Mouse (Mus musculus) spleen, adult 2 months (tissue): ENCODE data around the gene Sfxn2.

Experiments used
- CTCF ChIP-seq: fragments of 200-500 bp; IDR thresholded peaks from 2 replicates; pipeline ENCODE4 v1.5.1; 2011; ENCODE audit warnings: mild to moderate bottlenecking, inconsistent platforms; ENCODE audit not compliant: insufficient read depth, insufficient read length, insufficient replicate concordance; ENCODE audit errors: extremely low read depth
- POLR2A ChIP-seq: fragments of 200-500 bp; IDR thresholded peaks from 2 replicates; pipeline ENCODE4 v1.6.1; 2011; ENCODE audit warnings: low read depth, low read length, inconsistent platforms

DNA sequence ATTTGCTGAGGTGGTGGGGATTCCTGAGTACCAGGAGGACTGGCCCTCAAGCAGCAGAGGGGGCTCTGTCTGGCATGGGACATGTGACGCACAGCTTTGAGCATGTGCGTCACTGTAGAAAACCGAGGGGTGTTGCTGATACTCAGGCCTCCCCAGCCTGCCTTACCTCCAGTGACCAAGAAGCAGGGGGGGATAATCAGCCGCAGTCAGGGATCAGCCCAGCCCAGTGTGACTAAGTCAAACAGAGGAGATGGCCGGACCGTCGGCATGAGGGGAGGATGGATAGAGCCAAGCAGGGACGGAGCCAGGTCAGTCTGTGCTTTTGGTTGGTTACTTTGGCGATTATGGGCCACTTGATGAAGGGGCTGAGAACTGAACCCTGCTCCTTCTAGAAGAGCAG is 58.5 kb downstream of the Sfxn2 start:
- TF ChIP-seq CTCF, result no peak
- no peak for TF ChIP-seq POLR2A
